Mouse (Mus musculus): ENCODE measurements around the gene Mamstr.

GRCm38 (mm10) chr7:45644872-45645590, 5.3 kb downstream of the Mamstr start:
- TF ChIP-seq CTCF (IDR thresholded peaks at IDR 0.05; ENCODE audit: control insufficient read depth, insufficient read depth, insufficient read length) = no peak
- TF ChIP-seq USF1 (IDR thresholded peaks at IDR 0.05; ENCODE audit: low read depth) = no peak
- no peak for TF ChIP-seq MAX (IDR thresholded peaks at IDR 0.05)
- TF ChIP-seq CEBPB (IDR thresholded peaks at IDR 0.05; ENCODE audit: low read depth) = no peak
- no peak for TF ChIP-seq MYOD1 (IDR thresholded peaks at IDR 0.05; ENCODE audit: control insufficient read depth, insufficient read length, low read depth)
